Mouse (Mus musculus) neutrophil, adult 5-6 weeks (primary cell): ENCODE results near the gene Defb15. TPM values are rescaled to one million over a fixed set of nuclear protein-coding genes. Genes with fewer than 3 reads are reported as not detected.
"Not testable (repeated sequence)": the region's sequence is repeated elsewhere in the genome, so short reads cannot be mapped to it uniquely, and the experiment has no call there.

Experiments used
- ATAC-seq: fragments of 151-379, 151-347 bp; 2 replicates; pipeline ENCODE4 v1.8.0; 2017; ENCODE audit warnings: mild to moderate bottlenecking, moderate TSS enrichment; ENCODE audit not compliant: insufficient number of reproducible peaks, poor library complexity, low FRiP score, severe bottlenecking; ENCODE audit errors: extremely low read depth
- total RNA-seq: library from RNA; stranded (forward); fragments of 200-1000 nt; gene quantifications from 2 replicates; pipeline ENCODE4 v1.2.3, GENCODE M21; 2017

Defb15 gene
- total RNA-seq = not detected in 2 replicates

GRCm38 (mm10) chr8:21932610-21933009 lies at the start of gene Defb15:
Gene Defb15, minus strand, starts transcription at chr8:21932710.
- no peak for ATAC-seq

GRCm38 (mm10) chr8:21981664-21982337 lies 49.3 kb upstream of the Defb15 start:
- no peak for ATAC-seq

- no peak for ATAC-seq
Measured at GRCm38 (mm10) chr8:21978193-21978592, 45.7 kb upstream of the Defb15 start.

GRCm38 (mm10) chr8:21969475-21969874 lies 37.0 kb upstream of the Defb15 start, which contains the start of gene Ccdc70:
Gene Ccdc70, plus strand, starts transcription at chr8:21969775.
- ATAC-seq = no peak

GRCm38 (mm10) chr8:21966646-21967045 lies 34.1 kb upstream of the Defb15 start:
- no peak for ATAC-seq

DNA sequence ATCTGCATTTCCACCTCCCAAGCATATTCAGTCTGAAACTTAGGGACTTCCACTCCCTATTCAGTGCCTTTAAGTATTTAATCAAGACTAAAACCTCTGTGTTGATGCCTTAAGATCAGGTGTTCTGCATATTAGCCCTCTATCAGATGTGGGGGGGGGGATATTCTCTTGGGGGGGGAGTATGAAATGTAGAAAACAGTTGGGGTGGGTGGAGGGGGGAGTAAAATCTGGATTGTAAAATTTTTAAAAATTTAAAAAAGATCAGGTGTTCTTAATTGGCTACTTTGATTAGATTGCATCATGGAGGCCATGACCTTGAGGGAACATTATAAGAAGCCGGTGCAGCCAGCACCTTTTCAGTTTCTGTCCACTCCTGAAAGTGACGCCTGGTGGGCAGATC lies 25.9 kb upstream of the Defb15 start, which contains the start of gene Fam90a1a:
TSS of gene Fam90a1a (plus strand) at position 301 of the 400 bp plus-strand sequence.
- no peak for ATAC-seq

DNA sequence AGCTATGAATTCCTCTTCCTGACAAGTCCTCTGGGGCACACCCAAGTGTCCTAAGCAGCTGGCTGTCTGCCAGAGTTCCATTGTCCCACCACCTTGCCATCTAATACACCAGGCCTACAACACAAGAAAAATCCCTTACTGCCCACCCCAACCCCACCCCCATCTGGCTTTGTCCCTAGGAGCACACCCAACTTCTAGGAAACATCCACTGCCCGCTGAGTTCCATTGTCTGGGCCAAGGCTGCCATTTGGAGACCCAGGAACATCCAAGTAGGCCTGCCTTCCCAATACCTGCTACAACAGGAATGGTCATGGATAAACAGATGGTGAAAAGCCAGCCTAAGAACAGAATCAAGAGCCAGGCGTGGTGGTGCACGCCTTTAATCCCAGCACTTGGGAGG lies 23.8 kb upstream of the Defb15 start:
- ATAC-seq = no peak

- no peak for ATAC-seq
Measured at GRCm38 (mm10) chr8:21955321-21955720, 22.8 kb upstream of the Defb15 start.

- ATAC-seq = no peak
Measured at GRCm38 (mm10) chr8:21947311-21948017, 15.0 kb upstream of the Defb15 start.

GRCm38 (mm10) chr8:21946462-21946861 lies 14.0 kb upstream of the Defb15 start, which contains the start of gene Defb13:
Gene Defb13, plus strand, starts transcription at chr8:21946762.
- ATAC-seq = no peak

- ATAC-seq = not testable (repeated sequence)
Measured at GRCm38 (mm10) chr8:21938052-21938451, 5.5 kb upstream of the Defb15 start, which contains the start of gene Defb35. Gene Defb35, plus strand, starts transcription at chr8:21938352.

DNA sequence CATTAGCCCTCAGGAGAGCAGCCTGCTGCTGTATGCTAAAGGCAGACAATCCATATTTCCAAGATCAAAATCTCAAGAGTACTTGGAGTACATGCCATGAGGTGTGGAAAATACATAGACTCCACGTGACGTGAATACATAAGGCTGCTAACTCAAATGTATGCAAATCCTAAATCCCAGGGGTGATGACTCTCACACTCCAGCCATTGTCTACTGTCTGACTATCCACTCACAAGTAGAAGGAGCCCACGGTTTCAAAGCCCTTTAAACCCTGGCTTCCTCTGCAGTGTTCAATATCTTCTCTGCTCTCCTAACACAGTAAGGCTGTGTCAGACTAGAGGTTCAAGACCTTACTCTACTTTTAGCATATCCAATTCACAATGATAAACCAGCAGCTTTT lies 1.8 kb downstream of the Defb15 start:
- ATAC-seq = not testable (repeated sequence)

DNA sequence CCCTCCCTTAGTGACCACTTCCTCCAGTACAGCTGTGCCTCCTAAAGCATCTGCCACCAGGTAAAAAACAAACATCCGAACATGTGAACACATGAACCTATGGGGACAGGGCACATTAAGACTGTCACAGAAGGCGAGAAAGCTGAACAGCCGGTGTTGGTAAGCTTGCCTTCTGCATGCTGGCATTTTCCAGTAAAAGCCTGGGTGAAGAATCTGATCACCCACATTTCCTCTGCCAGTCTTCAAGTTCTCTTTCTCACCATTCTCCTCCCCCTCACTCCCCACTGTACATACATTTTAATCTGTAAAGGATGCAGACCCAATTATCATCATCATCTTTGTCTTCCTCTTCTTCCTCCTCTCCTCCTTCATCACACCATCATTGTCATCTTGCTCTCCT lies 16.9 kb downstream of the Defb15 start:
- no peak for ATAC-seq

DNA sequence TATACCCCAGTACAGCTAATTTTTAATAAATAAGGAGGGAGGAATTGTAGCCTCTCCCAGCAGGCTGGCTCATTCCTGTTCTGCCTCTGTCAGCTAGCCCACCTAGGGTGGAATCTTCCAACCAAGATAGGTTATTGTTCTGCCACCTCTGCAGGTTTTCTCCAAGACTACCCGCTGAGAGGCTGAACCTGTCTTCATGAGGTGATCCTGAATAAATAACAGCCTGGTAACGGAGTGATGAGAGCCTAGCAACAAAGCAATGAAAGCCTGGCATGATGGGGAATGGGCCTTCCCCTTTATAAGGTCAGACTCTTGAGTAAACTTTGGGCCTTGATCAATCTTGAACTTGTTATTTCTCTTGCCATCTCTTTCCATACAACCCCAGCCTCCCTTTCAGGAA lies 20.0 kb downstream of the Defb15 start:
- no peak for ATAC-seq

GRCm38 (mm10) chr8:21911931-21912330 lies 20.6 kb downstream of the Defb15 start:
- no peak for ATAC-seq

DNA sequence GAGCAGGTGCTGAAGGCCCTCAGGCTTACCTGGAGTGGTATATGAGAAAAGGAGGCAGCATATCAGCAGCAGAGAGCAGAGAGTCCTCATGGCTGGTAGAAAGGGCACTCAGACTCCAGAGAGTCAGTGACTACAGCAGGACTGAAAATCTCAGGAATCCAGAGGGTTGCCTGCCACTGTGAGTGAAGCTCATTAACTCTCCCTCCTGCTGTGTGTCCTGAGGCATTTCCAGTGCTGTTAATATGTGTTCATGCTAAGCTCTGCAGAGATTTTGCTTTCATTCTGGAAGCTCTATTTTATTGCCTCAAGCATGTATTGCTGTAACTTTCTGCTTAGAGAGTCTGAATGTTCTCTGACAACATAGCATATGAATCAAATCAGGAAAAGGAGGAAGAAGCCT lies 26.2 kb downstream of the Defb15 start, which contains the start of gene Defb11:
TSS of gene Defb11 (minus strand) at position 123 of the 400 bp plus-strand sequence.
- ATAC-seq = not testable (repeated sequence)

GRCm38 (mm10) chr8:21885321-21885720 lies 47.2 kb downstream of the Defb15 start, which contains the start of gene Defb9:
Gene Defb9, minus strand, starts transcription at chr8:21885421.
- not testable (repeated sequence) for ATAC-seq
